Mouse (Mus musculus) bone marrow, adult 2 months (tissue): ENCODE data around the gene Celf5.

Experiments used
- CTCF ChIP-seq: fragments of 200-500 bp; IDR thresholded peaks from 2 replicates; pipeline ENCODE4 v1.5.1; 2011; ENCODE audit warnings: low read length, control low read depth; ENCODE audit not compliant: control insufficient read depth, insufficient read depth
- POLR2A ChIP-seq: fragments of 200-500 bp; IDR thresholded peaks from 2 replicates; pipeline ENCODE4 v1.6.1; 2011; ENCODE audit warnings: low read depth, mild to moderate bottlenecking, control low read depth, low read length, borderline replicate concordance; ENCODE audit not compliant: control insufficient read depth

DNA sequence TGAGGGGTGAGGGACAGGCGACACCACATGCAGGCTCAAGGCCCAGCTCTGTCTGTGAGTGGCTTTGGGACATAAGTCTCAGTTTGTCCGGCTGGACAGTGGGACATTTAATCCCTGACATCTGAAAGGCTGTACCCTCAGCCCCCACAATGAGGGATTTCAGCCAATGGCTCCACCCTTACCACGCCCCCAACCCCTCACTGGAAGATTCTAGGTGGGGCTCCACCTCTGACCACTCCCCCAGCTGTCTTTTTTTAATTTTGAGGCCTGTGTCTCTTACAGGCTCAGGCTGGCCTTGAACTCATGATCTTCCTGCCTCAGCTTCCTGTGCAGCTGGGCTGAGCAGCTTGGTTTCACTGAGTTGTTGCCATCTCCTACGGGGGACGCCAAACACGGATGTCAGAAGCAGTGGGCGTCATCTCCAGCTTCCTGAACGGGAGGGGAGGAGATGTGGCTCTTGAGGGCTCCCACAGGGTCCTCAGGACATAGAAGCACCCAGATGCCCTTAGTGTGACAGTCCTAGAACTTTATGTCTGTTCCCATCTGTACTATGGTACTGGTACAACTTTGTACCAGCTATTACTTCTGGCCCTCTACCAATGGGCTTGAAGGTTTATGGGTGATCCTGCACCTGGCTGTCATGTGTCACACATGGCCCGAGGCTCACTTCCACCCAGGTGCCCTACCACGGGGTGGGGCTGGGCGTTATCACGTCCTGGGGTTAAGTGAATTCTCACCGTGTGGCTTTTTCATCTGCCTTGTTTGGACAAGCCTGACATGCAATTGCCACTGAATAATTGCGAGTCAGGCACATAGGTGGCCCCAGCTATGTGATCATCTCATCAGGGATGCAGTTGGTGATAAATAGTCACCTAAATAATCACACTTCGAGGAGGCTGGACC lies 47.9 kb downstream of the Celf5 start:
- TF ChIP-seq CTCF = no peak
- no peak for TF ChIP-seq POLR2A
